Mouse (Mus musculus) cerebellum, adult 18-20 months (tissue): ENCODE data around the gene Serac1.
A peak's percentile ranks its signal among the peaks of the same experiment; 100 is the strongest.

Experiments
- DNase-seq, 2 experiments: peaks; one replicate each; pipeline ENCODE4 v3.0.0; 2021

Gene Serac1

DNA sequence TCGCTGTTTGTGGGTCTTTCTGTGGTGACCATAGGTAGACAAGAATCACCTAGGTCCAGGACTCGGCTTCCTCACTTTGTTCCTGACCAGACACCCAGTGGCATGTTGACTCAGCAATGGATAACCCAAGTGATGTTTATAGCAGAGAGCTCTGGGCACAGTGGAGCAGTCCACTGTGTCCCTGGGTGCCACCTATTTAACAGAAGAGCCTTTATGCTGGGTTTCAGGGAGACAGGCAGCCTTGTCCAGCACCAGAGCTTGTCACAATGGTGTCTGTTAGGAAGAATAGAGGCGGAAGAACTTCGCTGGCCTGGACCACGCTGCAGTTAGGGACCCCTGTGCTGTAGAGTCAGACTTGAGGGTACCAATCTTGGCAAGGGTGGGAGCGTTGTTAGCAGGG lies 77.0 kb downstream of the Serac1 start:
- DNase-seq = no peak

DNA sequence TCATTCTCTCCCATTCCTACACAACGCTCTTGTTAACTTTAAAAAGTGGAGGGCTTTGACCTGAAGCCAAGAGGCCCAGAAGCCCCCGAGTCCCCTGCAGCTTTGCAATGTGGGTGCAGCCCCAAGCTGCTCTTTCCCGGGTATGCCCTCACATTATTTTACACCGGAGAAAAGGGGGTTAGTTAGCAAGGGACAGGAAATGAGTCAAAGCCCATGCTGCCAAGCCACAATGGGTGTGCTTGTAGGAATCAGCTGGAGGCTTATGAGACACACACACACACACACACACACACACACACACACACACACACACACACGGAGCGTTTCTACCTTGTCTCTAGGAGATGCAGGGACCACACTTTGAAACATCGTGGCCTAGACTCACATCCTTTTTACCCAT lies 77.7 kb downstream of the Serac1 start:
- no peak for DNase-seq

DNA sequence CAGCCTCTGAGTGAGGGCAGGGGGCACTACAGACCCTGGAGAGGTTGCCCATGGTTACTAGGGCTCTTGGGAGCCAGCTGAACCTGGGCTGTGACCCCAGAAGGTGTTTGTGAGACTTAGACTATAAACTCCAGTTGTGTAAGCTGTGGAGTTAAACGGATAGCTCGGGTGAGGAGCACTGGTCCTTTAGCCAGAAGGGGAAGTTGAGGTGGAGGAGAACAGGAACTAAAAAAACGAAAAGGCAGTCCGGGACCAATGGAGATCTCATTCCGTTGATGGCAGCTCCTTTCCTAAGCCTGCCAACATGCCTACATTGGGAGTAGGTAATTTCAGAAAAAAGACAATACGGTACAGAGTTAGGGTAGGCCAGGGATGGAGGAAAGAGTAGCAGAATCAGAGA lies 78.2 kb downstream of the Serac1 start:
- no peak for DNase-seq

- DNase-seq = peak; percentile 80 to 87
These were observed 78.6 kb downstream of the Serac1 start for GRCm38 (mm10) chr17:6000864-6001319.

DNA sequence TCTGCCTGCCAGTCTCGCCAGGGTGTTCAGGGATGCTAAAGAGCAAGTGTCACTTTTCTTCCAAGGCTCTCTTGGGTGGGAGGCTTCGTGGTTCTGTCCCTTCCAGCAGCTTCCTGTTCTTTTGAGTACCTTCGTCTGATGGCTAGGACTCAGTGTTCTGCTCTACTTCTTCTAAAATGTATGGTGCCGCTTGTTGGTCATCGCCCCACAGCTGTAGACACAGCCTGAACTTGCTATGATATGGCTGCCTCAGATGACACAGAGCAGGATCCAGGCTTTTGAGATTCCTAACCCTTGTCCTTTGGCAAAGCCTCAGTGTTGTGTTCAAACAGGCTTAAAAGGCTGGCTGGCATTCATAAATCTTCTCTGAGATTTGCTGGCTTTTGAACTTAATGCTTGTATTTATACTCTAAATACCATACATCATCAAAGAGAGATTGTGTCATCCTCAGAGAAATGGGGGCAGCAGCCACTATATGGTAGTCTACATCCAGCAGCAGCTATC lies 80.5 kb downstream of the Serac1 start:
- DNase-seq = no peak

DNA sequence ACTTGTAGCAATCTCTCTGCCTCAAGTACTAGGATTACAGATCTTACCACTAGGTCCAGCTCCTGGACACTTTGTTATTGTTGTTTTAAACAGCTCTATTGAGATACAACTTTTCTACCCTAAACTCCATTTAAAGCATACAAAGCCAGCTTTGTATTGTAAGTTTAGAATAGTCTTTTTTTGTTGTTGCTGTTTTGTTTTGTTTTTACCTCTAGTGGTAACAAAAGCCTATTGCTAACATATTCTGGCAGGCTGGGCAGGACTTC lies 81.4 kb downstream of the Serac1 start:
- DNase-seq = no peak

DNA sequence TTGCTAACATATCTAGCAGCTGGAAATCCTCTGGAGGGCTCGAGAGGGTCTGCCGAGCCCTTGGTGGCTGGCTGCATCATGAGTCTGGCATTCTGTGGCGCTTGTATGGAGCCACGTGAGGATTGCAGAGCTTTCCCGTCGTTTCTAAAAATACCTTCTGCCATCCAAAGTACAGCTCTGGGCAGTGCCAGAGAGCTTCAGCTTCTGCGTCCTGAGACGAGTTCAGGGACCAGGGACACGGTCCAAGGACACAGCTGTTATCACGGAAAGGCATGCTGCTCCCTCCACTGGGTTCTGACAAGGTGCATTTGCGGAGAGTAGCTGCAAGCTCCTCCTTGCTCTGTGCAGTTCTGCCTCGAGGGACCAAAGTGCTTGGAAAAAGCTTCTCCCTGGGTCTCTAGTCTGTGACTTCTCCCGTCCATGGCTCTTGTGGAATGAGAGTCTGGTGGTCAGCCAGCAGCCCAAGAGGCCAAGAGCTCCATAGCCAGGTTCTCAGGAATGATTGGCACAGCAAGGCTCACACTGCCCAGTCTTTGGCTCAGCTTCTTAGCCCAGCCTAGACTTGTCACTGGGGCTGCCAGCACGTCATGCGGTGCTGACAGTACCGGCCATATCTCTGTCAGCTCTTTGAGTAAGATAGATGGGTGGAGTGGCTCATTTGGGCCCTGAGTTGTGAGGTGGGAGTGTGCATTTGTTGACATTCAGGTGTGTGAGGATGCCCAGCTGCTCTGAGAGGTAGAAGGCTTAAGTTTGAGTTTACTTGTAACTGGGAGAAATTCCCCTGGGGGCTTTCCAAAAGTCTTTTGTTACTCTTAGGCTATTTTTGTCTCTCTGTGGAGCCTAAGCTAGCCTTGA lies 81.9 kb downstream of the Serac1 start:
- peak; percentile 75 to 80 for DNase-seq

DNA sequence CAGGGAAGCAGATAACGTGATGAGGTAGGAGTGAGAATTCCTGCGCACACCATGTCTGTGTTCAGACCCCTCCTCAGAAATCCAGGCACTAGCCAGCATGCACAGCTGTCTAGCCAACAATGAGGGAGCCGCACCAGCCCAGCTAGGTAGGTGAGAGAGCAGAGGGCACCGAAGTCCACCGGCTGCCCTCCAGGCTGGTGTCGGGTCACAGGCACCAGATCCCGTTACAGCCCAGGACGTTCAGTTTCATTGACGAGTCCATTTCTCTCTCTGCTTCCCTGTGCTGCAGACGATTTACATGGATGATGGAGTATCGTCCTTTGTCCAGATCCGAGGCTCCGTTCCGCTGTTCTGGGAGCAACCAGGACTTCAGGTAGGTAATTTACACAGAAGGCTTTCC lies 83.0 kb downstream of the Serac1 start:
- DNase-seq = no peak

- no peak for DNase-seq
These were observed 84.9 kb downstream of the Serac1 start for GRCm38 (mm10) chr17:5994606-5995005.

DNA sequence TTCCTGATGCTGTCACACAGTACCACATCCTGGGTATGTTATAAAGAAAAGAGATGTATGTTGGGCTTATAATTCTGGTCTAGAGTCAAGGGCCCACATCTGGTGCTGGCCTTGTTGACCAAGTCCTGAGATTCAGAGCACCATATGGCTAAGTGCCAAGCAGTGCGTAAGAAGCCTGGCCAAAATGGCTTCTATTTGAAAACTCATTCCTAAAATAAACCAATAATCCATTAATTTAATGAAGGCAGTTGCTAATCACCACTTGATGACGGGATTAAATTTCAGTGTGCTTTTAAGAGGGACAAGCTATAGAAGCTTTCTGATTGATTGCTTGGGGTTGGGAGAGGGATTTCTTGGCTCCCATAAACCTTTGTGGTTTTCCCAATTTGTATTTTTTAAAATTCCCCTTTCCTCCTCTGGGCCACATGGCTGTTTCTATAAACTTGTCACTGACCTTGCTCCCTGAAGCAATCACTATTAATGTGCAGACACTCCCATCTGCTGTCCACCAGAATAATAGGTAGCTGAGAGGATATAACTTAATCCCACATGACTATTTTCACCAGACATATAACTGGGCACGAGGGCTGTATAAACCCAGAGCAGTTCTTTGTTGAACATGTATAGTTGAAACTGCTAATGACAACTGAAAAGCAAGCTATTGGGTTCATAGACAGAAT lies 85.8 kb downstream of the Serac1 start:
- no peak for DNase-seq

DNA sequence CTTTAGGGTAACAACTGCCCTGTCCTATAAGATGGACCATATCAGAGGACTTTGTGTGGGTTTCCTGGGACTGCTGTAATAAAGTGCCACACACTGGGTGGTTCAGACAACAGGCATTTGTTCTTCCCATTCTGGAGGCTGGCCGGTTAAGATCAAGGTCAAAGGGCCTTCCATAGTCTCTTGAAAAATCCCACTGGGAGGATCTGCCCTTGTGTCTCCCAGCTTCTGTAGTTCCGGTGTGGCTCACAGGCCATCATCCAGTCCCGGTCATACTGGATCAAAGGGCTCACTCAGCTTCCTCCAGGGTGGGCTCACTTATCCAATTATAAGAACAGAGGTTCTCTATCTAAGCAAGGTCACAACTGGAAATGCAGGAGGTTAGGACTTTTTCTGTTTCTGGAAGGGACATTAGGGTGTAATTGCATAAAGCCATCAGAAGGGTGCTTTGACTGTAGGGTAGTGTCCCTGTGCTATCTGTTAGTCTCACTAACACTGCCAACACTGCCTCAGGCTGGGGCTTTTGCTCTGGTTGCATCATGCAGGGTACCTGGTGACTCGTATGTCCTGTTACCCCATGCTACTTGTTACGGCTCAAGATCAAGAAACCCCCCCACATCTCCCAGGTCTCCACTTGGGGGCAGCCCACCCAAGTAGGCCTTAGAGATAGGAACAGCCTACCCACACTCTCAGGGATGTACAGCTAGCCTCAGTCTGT lies 86.5 kb downstream of the Serac1 start:
- DNase-seq = no peak
